Mouse (Mus musculus): Measurements from ENCODE around the gene Pabpn1.

DNA sequence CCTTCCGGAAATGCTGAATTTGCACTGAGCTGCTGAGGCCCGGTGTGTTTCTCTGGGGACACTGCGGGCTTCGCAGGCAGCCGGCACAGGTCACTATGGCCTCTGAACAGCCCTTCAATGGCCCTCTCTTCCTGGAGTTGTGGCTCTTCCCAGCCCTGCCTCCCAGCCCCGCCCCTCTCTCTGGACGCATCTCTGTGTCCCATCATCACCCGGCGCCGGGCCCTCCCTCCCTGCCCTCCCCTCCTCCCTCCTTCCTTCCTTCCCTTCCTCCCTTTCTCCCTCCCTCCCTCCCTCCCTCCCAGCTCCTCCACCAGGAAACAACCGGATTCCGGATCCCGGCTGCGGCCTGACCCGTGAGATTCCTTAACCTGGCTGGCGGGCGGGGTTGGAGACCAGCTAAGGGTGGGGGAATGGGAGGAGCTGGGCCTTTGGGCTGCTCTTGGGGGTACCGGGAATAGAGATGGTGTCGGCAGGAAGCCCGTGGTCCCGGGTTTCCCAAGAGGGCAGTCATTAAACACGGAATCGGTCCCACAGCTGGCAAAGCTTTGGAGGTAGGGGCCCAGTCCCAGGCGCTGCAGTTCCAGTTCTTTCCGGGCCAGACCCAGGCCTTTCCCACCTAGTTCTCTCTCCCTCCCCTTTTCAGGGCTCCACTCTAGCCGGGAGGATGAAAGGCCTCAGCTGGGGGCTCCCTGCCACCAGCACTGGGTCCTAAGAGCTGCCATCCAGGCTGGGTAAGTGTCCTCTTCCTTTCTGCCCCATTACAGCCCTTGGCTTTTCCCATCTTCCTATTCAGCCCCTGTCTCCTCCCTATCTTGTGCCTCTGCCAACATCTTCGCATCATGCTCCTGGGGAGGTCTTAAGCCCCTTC lies 8.9 kb upstream of the Pabpn1 start, which contains the start of the genes Bcl2l2 and Gm20521:
- TF ChIP-seq CTCF (IDR thresholded peaks at IDR 0.05; ENCODE audit: low read depth, low read length) (no peak), TAL1 (conservative IDR thresholded peaks at IDR 0.05; ENCODE audit: low read depth, low read length) (no peak), GATA1 (IDR thresholded peaks at IDR 0.05; ENCODE audit: borderline replicate concordance, low read length) (no peak)
